Mouse (Mus musculus) 3T3-L1 (cell line): ENCODE results near the gene Ubac2.

Source experiments
- DNase-seq: peaks from one replicate; pipeline ENCODE4 v3.0.0-alpha.2; 2015; ENCODE audit warnings: low read depth, low spot score

The Ubac2 gene

GRCm38 (mm10) chr14:121894511-121895135, 16.2 kb downstream of the Ubac2 start:
- DNase-seq = no peak

DNA sequence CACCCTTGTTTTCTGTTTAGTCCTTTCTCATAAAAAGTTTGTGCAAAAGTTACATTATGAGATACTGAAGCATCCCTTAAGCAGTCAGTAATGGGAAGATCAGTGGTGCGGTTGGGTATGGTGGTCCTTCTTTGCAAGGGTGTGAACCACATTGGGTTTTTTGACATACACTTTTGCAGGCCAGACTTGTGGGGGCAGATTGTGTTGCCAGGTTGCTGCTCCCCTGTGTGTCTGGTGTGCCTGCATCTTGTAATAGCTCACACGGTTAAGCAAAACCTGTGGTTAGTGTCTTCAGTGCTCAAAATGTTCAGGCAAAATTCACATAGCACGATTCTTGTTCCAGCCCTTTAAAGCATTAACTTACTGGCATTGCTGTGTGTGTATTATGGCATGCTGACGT, 16.9 kb downstream of the Ubac2 start:
- DNase-seq = no peak

- no peak for DNase-seq
Measured at GRCm38 (mm10) chr14:121896126-121897090, 18.0 kb downstream of the Ubac2 start.

DNA sequence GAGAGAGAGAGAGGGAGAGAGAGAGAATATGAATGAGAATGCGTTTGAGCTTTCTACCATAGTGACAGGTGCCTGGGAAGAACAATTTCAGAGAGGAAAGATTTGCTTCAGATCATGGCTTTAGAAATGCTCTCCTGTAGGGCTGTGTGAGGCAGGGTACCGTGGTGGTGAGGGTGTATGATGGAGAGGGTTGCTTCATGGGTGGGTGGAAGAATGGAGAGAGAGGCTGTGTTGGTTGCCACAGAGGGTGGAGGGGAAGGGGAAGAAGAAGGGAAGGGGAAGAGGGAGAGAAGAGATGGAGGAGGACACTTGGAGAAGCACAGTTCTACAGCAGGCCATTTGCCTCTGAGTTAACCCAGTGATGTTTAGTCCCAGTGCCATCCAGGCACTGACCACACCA, 19.4 kb downstream of the Ubac2 start:
- no peak for DNase-seq

DNA sequence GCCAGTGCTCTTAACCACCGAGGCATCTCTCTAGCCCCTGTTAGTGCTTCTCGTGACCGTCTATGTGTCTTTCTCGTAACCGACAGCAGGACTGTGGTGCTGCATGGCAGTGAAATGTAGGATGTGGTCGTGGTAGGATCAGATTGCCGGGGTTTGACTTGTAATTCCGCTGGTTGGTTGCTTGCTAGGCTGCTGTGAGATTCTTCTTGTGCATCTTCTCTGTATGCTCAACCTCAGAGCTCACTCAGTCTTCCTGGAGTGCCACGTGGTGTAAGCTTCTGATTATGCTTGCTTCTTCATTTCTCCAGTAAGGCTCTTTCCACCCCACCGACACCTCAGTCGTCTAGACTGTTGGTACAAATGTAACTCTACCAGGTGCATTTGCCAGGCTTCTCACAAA, 20.1 kb downstream of the Ubac2 start:
- no peak for DNase-seq

- DNase-seq = no peak
Measured at GRCm38 (mm10) chr14:121899071-121899470, 20.7 kb downstream of the Ubac2 start.

GRCm38 (mm10) chr14:121901511-121901910, 23.1 kb downstream of the Ubac2 start:
- DNase-seq = no peak

DNA sequence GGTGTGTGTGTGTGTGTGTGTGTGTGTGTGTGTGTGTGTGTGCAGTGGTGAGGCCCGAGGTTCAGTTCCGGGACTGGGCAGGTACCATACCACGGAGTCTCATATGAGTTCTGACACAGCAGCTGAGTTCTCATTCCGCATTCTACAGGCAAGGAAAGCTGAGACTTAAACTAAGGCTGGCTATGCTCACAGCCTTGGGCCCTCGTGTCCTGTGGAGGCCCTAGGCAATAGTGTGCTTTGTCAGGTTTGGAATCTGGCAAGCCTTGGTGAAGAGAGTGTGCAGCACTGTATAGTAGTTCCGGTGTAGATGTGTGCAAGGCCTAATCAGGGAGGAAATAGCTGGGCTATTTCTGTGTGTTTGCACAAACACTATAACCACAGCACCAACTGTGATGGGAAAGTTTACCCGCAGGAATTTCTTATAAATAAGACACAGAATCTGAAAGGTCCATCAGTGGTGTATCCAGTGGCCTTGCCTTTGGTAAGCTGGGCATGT, 25.0 kb downstream of the Ubac2 start:
- DNase-seq = no peak

DNA sequence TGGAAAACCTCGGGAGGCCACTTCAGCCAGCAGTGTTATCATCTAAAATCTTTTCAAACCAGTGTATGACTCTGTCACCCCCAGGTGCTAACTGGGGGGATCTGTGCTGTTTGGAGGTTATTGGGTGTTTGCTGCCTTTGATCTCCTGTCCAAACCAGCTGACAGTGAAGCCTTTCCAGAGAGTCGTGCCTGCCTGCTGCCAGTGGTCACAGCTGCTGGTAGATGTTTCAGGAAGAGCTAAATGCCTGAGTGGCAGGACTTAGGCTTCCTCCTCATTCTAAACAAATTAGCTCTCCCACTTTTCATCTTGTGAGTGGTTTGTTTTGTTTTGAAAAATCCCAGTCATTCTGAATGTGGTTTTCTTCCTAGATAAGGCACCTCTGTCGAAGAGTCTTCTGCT, 26.3 kb downstream of the Ubac2 start:
- no peak for DNase-seq

- DNase-seq = no peak
Measured at GRCm38 (mm10) chr14:121906341-121906991, 28.0 kb downstream of the Ubac2 start.

- DNase-seq = no peak
Measured at GRCm38 (mm10) chr14:121906992-121907681, 28.7 kb downstream of the Ubac2 start.

DNA sequence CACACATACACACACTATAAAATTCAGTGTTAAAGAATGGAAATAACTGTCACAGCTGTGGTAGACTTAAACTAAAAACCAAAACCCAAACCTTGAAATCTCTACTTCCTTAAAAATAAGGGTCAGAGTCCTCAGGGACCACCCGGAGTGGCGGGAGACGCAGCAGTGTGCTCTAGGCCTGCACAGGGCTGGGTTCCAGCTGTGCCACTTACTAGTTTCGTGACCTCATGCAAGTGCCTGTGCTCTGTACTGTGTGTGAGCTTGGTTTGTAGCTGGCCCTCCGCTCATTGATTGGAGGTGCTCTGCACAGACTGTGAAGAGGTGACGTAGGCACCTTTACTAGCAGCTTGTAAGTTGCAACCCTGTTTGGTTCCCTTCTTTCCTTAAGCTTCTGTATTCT, 31.4 kb downstream of the Ubac2 start:
- no peak for DNase-seq

- no peak for DNase-seq
Measured at GRCm38 (mm10) chr14:121912501-121912900, 34.1 kb downstream of the Ubac2 start.

DNA sequence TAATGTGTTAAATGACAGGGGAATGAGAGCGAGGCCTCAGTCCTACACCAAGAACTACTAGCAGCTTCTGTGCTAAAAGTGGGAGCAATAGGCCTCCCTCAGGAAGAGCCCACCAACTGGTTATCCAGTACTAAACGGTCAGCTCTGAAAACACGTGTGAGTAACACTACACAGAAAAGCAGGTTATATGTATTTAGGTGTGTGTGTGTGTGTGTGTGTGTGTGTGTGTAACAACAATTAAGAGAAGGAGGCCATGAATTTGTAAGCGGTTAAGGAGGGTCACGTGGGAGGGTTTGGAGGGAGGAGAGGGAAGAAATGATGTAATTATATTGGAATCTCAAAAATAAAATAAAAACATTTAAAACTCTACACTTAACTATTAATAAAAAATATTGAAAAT, 36.7 kb downstream of the Ubac2 start:
- DNase-seq = no peak

GRCm38 (mm10) chr14:121915621-121916020, 37.2 kb downstream of the Ubac2 start, which contains the start of gene Gpr18:
Gpr18 (minus strand) TSS chr14:121915781.
- DNase-seq = no peak

GRCm38 (mm10) chr14:121916311-121917094, 38.1 kb downstream of the Ubac2 start:
- no peak for DNase-seq

- no peak for DNase-seq
Measured at GRCm38 (mm10) chr14:121918266-121918665, 39.8 kb downstream of the Ubac2 start.

DNA sequence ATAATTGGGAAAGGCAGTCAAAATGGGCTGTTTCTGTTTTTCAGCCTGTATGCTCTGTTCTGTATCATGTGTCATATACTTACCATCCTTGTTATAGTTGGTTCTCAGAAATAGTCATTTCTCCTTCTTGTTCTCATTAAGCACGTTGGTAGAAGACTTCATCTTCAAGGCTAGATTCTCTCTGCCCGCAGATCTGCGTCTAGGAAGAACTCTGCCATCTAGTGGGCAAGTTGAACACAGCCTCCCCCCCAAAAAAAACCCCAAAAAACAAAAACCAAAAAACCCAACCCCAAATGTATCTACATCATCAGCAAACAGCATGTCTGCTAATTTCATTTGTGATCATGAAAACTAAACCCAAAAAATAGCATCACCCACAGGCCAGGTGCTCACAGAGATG, 41.3 kb downstream of the Ubac2 start:
- DNase-seq = peak; percentile 46

DNA sequence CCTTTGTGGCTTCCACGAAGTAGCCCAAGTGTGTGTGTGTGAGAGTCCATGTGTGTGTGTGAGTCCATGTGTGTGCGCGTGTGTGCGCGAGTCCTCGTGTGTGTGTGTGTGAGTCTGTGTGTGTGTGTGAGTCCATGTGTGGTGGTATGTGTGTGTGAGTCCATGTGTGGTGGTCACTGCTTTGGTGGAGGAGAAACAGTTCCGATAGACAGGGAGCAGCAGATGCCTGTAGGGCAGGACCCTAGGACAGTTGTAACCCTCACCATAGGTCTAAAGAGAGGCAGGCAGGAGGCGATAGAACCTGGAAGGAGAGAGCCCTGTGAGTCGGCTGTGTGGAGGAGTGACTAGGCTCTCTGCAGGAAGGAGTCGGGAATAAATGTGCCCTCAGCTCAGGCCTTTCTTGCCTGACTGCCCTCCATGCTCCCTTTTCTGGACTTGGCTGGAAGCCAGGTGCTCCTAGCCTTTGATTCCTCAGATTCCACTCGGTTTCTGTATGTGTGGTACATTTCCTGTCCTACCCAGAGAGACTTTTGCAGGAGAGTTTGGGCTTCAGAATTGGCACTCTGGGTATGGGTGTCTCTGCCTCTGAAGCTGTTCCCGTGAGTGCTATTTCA, 42.2 kb downstream of the Ubac2 start:
- DNase-seq = no peak

DNA sequence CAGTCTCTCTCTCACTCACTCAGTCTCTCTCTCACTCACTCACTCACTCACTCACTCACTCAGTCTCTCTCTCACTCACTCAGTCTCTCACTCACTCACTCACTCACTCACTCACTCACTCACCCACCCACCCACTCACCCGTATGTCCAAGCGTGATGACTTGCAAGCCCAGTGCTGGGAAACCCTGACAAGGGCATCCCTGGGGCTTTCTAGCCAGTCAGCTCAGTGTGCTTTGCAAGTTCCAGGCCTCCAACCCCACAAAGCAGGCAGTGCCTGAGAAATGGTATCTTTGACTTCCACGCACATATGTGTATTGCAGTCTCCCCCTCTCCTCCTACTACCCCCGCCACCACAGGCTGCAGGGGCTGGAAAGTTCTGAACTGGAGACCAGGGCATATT, 43.6 kb downstream of the Ubac2 start:
- DNase-seq = no peak
